Mouse (Mus musculus): ENCODE measurements around the gene Arx. TPM values are rescaled to one million over a fixed set of nuclear protein-coding genes. Genes with fewer than 3 reads are reported as not detected.

Gene Arx
- polyA plus RNA-seq, 1 experiment from 2014 or later = not detected

DNA sequence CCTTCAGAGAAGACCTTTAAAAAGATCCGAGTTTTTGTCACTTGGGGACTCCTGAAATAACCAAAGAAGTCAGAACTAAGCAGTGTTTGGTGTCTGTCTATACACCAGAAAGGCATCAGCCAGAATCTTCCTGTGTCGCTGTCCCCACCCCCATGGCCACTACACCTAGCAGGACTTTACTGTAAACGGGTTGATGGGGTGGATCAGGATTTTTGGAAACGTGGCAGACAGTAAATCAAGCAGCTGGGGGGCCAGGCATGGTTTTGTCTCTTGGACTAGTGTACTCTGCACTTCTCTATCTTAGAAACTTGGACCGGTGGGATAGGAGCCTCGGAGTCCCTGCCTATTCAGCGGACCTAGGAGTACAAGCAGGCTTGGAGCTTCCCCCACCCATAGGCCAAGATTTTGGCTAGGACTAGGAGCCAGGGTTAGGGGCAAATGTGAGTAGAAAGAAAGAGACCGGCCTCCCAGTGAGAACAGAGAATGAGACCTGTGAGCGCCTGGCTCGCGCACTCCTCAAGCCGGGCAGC, 3.7 kb downstream of the Arx start:
- no peak overlapping the region for H3K4me3 ChIP-seq (ENCODE audit: low read length)
- H3K4me2 ChIP-seq (ENCODE audit: low read depth, low read length) = no peak overlapping the region
- no peak overlapping the region for H3K9ac ChIP-seq (ENCODE audit: low read length)
- H3K36me3 ChIP-seq (ENCODE audit: control insufficient read depth, insufficient read depth, low read length) = no peaks in the 10 kb centered on the region
- peaks cover 7% of the 10 kb centered on the region; the same call in 1 of the 2 replicates for H3K4me1 ChIP-seq (replicated peaks; ENCODE audit: control insufficient read depth, insufficient read depth, low read length)
- H3K27ac ChIP-seq (ENCODE audit: low read length) = no peak overlapping the region
- 8% methylated on average over 12 of the region's 12 CpGs for whole genome bisulfite sequencing
- no peaks in the 10 kb centered on the region; the same call in 1 of the 2 replicates for H3K9me3 ChIP-seq (ENCODE audit: control insufficient read depth, low read length)
- no peak for ATAC-seq (ENCODE audit: low read depth)
- peaks cover 85% of the 10 kb centered on the region for H3K27me3 ChIP-seq (ENCODE audit: control insufficient read depth, insufficient read depth, low read depth, low read length)

DNA sequence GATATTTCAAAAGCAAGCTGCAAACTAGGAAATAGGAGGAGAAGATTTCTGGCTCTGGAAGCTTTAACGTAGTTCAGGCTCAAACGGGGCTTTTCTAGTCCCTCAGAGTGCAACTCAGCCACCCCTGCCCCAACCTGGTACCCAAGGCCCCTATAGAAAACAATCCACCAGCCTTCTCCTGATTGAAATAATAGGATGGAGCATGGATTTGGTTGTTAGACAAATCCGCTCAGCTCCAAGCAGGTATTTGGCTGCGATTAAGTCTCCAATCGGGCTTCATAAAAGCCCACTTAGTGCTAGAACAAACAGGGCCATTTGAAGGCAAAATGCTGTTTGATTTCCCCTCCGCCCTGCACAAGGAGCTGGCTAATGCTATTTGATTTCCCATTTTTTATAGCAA, 5.8 kb downstream of the Arx start:
- no peaks in the 10 kb centered on the region for H3K9me3 ChIP-seq (ENCODE audit: control insufficient read depth, low read length)
- no peak overlapping the region for H3K27ac ChIP-seq (ENCODE audit: low read length)
- H3K4me3 ChIP-seq (ENCODE audit: low read length) = no peak overlapping the region
- WGBS = 17% methylated on average over 6 of the region's 6 CpGs
- peaks cover 82% of the 10 kb centered on the region for H3K27me3 ChIP-seq (ENCODE audit: control insufficient read depth, insufficient read depth, low read depth, low read length)
- no peaks in the 10 kb centered on the region for H3K36me3 ChIP-seq (ENCODE audit: control insufficient read depth, insufficient read depth, low read length)
- ATAC-seq (ENCODE audit: low read depth) = no peak
- no peak overlapping the region for H3K9ac ChIP-seq (ENCODE audit: low read length)
- H3K4me1 ChIP-seq (replicated peaks; ENCODE audit: control insufficient read depth, insufficient read depth, low read length) = peaks cover 3% of the 10 kb centered on the region; the same call in 1 of the 2 replicates
- no peak overlapping the region for H3K4me2 ChIP-seq (ENCODE audit: low read depth, low read length)

DNA sequence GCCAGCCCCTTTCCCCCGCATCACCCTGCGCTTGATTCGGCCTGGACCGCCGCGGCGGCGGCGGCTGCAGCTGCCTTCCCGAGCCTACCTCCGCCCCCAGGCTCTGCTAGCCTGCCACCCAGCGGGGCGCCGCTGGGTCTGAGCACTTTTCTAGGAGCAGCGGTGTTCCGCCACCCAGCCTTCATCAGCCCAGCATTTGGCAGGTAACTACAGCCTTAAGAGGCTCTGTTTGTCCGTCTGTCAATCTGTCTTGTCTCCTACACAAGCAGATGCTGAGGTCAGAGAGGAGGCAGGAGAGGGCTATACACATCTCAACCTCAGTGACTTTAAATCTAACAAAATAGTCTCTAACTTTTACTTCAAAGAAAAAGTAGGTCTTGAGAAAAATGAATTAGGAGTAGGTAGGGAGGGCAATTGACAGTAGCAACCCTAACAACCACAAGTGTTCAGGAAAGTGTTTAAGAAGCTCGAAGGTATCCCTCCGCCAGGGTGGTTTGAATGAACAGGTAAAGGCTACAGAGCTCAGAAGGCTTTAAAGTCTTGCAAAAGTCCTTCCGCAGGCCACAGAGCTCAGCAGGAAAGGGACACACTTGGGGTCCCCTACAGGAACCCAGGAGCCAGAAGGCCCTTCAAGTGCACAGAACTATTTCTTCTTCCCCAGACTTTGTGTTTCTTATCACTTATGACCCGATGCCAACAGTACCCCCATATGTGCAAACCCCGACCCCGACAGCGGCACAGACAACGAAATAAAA, 8.7 kb downstream of the Arx start:
- WGBS = 12% methylated on average over 24 of the region's 25 CpGs

DNA sequence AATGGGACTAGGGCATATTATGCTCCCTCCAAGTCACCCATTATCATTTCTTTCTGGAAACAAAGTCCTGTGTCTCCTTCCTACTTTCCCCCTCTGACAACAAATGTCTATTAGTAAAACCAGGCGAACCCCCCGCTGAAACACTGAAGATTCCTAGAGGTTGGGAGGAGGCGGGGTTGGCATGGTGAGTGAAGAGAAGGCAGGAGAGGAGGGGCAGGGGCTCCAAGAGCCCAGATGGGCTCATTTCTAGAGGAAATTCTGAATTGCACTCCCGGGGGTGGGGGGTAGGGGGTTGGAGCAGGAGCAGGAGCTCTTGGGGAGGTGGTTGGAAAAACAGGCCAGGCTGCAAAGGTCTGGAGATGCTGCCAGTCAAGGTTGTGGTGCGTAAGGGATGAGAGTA, 9.6 kb downstream of the Arx start:
- no peak overlapping the region for H3K4me2 ChIP-seq (ENCODE audit: low read depth, low read length)
- no peak overlapping the region for H3K4me3 ChIP-seq (ENCODE audit: low read length)
- no peak for ATAC-seq (ENCODE audit: low read depth)
- H3K27ac ChIP-seq (ENCODE audit: low read length) = no peak overlapping the region
- 20% methylated on average over 5 of the region's 5 CpGs for WGBS
- no peaks in the 10 kb centered on the region for H3K9me3 ChIP-seq (ENCODE audit: control insufficient read depth, low read length)
- H3K27me3 ChIP-seq (ENCODE audit: control insufficient read depth, insufficient read depth, low read depth, low read length) = peaks cover 86% of the 10 kb centered on the region
- no peaks in the 10 kb centered on the region; the same call in 1 of the 2 replicates for H3K4me1 ChIP-seq (replicated peaks; ENCODE audit: control insufficient read depth, insufficient read depth, low read length)
- H3K9ac ChIP-seq (ENCODE audit: low read length) = no peak overlapping the region
- H3K36me3 ChIP-seq (ENCODE audit: control insufficient read depth, insufficient read depth, low read length) = no peaks in the 10 kb centered on the region

More for the DNA sequence above, 8.7 kb downstream of the Arx start:
- no peak for ATAC-seq (ENCODE audit: low read depth)
- Histone ChIP-seq H3K9ac (ENCODE audit: low read length) (no peak overlapping the region), H3K4me2 (ENCODE audit: low read depth, low read length) (no peak overlapping the region), H3K36me3 (ENCODE audit: control insufficient read depth, insufficient read depth, low read length) (no peaks in the 10 kb centered on the region), H3K4me3 (ENCODE audit: low read length) (no peak overlapping the region), H3K4me1 (replicated peaks; ENCODE audit: control insufficient read depth, insufficient read depth, low read length) (no peaks in the 10 kb centered on the region; the same call in 1 of the 2 replicates), H3K27me3 (ENCODE audit: control insufficient read depth, insufficient read depth, low read depth, low read length) (peaks cover 80% of the 10 kb centered on the region), H3K27ac (ENCODE audit: low read length) (no peak overlapping the region), H3K9me3 (ENCODE audit: control insufficient read depth, low read length) (no peaks in the 10 kb centered on the region)

DNA sequence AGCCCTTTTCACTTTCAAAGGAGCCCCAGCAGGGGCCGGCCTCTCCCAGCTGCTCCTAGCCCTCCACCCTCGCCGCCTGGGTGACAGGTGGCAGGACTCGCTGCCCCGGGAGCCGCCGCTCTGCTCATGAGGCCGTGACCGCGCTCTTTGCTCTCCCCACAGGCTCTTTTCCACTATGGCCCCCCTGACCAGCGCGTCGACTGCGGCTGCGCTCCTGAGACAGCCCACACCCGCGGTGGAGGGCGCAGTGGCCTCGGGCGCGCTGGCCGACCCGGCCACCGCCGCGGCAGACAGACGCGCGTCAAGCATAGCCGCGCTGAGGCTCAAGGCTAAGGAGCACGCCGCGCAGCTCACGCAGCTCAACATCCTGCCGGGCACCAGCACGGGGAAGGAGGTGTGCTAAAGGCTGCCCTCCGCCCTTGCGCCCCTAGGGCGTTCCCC, 10.8 kb downstream of the Arx start:
- Histone ChIP-seq H3K4me3 (ENCODE audit: low read length) (peak overlapping the region; percentile 36), H3K4me1 (replicated peaks; ENCODE audit: control insufficient read depth, insufficient read depth, low read length) (no peaks in the 10 kb centered on the region; the same call in 1 of the 2 replicates), H3K27ac (ENCODE audit: low read length) (no peak overlapping the region), H3K9me3 (ENCODE audit: control insufficient read depth, low read length) (no peaks in the 10 kb centered on the region), H3K9ac (ENCODE audit: low read length) (no peak overlapping the region), H3K27me3 (ENCODE audit: control insufficient read depth, insufficient read depth, low read depth, low read length) (peaks cover 88% of the 10 kb centered on the region), H3K36me3 (ENCODE audit: control insufficient read depth, insufficient read depth, low read length) (no peaks in the 10 kb centered on the region), H3K4me2 (ENCODE audit: low read depth, low read length) (peak overlapping the region; percentile 37)
- whole genome bisulfite sequencing = 7% methylated on average over 25 of the region's 40 CpGs
- peak; percentile 28; the same call in 1 of the 2 replicates for ATAC-seq (ENCODE audit: low read depth)

DNA sequence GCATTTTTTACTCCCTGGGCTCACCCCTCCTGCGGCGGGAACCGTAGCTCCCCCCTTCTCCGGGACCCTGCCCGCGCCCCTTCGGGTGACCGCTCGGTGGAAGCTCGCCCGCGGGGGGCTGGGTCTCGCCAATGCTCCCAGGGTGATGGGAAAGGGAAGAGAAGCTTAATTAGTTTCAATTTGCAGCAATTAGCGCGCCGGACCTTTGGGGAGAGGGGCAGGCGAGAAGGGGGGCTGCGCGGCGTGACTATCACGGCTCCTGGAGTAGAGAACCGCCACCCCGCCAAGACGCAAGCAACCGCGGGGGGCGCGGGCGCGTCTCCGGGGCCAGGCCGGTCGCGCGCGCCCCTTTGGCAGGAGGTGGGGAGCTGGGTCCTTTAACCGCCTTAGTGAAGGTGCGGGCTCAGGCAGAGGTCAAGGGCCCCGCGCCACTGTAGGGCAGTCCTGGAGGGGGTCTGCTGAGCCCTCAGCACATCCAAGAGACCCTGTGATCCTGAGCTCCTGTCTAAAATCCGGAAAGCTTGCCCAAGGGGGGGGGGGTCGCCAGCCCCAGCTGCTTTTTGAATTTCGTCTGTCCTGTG, 12.9 kb downstream of the Arx start:
- no peaks in the 10 kb centered on the region for H3K36me3 ChIP-seq (ENCODE audit: control insufficient read depth, insufficient read depth, low read length)
- H3K4me3 ChIP-seq (ENCODE audit: low read length) = peak overlapping the region; percentile 38
- H3K27me3 ChIP-seq (ENCODE audit: control insufficient read depth, insufficient read depth, low read depth, low read length) = peaks cover 77% of the 10 kb centered on the region
- peak overlapping the region; percentile 51 for H3K4me2 ChIP-seq (ENCODE audit: low read depth, low read length)
- H3K9me3 ChIP-seq (ENCODE audit: control insufficient read depth, low read length) = no peaks in the 10 kb centered on the region
- no peak overlapping the region for H3K9ac ChIP-seq (ENCODE audit: low read length)
- WGBS = 9% methylated on average over 33 of the region's 43 CpGs
- H3K27ac ChIP-seq (ENCODE audit: low read length) = no peak overlapping the region
- no peaks in the 10 kb centered on the region; the same call in 1 of the 2 replicates for H3K4me1 ChIP-seq (replicated peaks; ENCODE audit: control insufficient read depth, insufficient read depth, low read length)
- ATAC-seq (ENCODE audit: low read depth) = no peak

DNA sequence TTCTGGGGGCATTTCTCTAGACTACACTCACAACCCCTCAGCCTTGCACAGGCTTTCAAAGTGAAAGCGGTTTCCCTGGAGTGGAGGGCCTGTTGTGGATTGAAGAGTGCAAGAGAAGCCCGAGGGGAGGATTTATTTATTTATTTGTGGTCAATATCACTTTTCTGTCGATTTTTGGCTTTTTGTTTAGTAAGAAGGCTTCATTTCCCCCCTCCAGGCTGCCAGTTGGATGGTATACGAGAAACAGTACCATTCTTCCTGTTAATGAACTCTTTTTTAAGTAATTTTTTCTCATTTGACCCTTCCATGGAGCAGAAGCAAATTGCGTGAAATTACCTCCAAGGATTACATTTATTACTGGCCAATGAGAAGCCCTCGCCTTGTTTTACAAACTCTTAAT, 13.5 kb downstream of the Arx start:
- Histone ChIP-seq H3K9me3 (ENCODE audit: control insufficient read depth, low read length) (no peaks in the 10 kb centered on the region), H3K27ac (ENCODE audit: low read length) (no peak overlapping the region), H3K4me3 (ENCODE audit: low read length) (no peak overlapping the region), H3K4me2 (ENCODE audit: low read depth, low read length) (no peak overlapping the region), H3K9ac (ENCODE audit: low read length) (no peak overlapping the region), H3K36me3 (ENCODE audit: control insufficient read depth, insufficient read depth, low read length) (no peaks in the 10 kb centered on the region), H3K4me1 (replicated peaks; ENCODE audit: control insufficient read depth, insufficient read depth, low read length) (no peaks in the 10 kb centered on the region; the same call in 1 of the 2 replicates), H3K27me3 (ENCODE audit: control insufficient read depth, insufficient read depth, low read depth, low read length) (peaks cover 71% of the 10 kb centered on the region)
- 22% methylated on average over 6 of the region's 6 CpGs for WGBS
- no peak for ATAC-seq (ENCODE audit: low read depth)

DNA sequence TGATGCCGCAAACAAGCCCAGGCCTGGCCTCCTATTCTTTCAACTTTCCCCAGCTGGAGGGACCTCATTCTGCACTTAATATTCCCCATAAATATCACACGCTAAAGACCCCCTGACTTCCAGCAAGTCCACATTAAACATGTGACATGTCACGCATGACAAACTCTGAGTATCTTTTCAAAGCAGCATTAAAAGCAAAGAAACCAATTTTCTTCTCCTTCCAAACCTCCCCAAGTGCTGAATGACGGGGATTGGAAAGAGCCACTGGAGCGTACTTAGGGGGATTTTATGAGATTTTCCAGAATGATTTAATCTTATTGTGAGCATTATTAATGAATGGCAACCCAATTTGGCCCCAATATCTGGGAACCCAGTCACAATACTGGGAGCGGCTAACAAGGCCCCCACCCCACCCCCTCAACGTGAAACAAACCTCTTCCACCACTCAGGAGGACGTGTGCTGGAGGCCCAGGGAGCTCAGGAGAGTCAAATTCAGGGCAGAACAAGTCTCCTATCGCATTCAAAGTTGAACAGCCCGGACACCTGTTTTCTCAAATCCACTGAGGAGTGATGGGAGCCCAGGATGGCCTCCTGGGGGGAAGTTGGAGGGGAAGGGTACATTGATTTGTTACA, 14.1 kb downstream of the Arx start:
- Histone ChIP-seq H3K27me3 (ENCODE audit: control insufficient read depth, insufficient read depth, low read depth, low read length) (peaks cover 66% of the 10 kb centered on the region), H3K9ac (ENCODE audit: low read length) (no peak overlapping the region), H3K4me2 (ENCODE audit: low read depth, low read length) (no peak overlapping the region), H3K36me3 (ENCODE audit: control insufficient read depth, insufficient read depth, low read length) (no peaks in the 10 kb centered on the region), H3K4me3 (ENCODE audit: low read length) (no peak overlapping the region), H3K4me1 (replicated peaks; ENCODE audit: control insufficient read depth, insufficient read depth, low read length) (no peaks in the 10 kb centered on the region; the same call in 1 of the 2 replicates), H3K9me3 (ENCODE audit: control insufficient read depth, low read length) (no peaks in the 10 kb centered on the region), H3K27ac (ENCODE audit: low read length) (no peak overlapping the region)
- 28% methylated on average over 10 of the region's 10 CpGs for WGBS
- ATAC-seq (ENCODE audit: low read depth) = no peak

DNA sequence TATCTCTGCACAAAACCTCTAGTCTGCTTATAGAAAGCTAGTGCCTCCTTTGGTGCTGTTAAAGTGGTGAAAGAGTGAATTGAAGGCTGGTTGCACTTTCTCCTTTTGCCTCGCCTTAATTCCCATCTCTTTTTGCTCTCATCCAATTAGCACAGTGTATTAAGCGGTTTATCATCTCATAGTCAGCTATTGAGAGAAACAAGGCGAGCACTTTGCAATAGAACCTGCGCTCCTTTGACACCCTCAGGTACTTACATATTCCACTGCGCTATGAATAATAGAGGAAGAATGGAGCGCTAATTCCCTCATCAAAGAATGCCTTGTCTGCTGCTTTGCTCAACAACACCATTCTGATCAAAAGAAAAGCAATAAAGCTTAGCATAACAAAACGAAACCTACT, 15.6 kb downstream of the Arx start:
- H3K27me3 ChIP-seq (ENCODE audit: control insufficient read depth, insufficient read depth, low read depth, low read length) = peaks cover 55% of the 10 kb centered on the region
- no peak overlapping the region for H3K9ac ChIP-seq (ENCODE audit: low read length)
- 19% methylated on average over 7 of the region's 7 CpGs for WGBS
- no peak overlapping the region for H3K27ac ChIP-seq (ENCODE audit: low read length)
- H3K36me3 ChIP-seq (ENCODE audit: control insufficient read depth, insufficient read depth, low read length) = no peaks in the 10 kb centered on the region
- H3K9me3 ChIP-seq (ENCODE audit: control insufficient read depth, low read length) = no peaks in the 10 kb centered on the region
- H3K4me1 ChIP-seq (replicated peaks; ENCODE audit: control insufficient read depth, insufficient read depth, low read length) = no peaks in the 10 kb centered on the region; the same call in 1 of the 2 replicates
- H3K4me3 ChIP-seq (ENCODE audit: low read length) = no peak overlapping the region
- no peak overlapping the region for H3K4me2 ChIP-seq (ENCODE audit: low read depth, low read length)
- ATAC-seq (ENCODE audit: low read depth) = no peak

Measured in lung, embryonic 16.5 days (tissue).